Mouse (Mus musculus): ENCODE data around the gene Lurap1l. TPM values are rescaled to one million over a fixed set of nuclear protein-coding genes. Genes with fewer than 3 reads are reported as not detected.

The Lurap1l gene
- polyA plus RNA-seq, 1 experiment from 2014 or later = 4.6 TPM

DNA sequence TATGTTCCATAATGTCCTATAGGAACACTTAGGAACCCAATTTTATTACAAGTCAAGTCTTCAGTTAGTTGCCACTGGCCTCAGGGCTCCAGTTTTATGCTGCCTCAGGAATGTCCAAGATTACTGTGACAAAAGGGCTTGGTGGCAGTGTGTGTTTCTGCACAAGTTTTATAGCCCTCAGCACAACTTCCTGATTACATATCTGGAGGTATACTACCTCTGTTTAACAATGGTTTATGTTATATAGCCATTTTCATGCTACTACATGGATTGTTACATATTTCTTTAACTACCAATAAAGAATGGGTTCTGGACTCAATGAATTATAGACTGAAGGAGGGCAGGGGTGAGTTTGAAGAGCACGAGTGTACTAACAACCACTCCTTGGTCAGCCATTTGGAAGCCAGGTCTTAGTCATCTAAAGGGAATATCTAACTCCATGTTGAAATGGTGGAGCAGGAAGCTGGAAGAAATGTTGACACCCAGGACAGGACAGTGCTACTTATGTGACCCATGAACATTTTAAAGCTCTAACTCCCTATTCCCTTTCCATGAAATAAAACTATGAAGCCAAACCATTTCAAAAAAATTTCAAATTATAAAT, 28.3 kb upstream of the Lurap1l start:
- DNase-seq (ENCODE audit: low spot score, missing footprints) = no peak
- WGBS = 97% methylated on average over 1 of the region's 1 CpGs
- no peaks in the 10 kb centered on the region for H3K36me3 ChIP-seq (ENCODE audit: control insufficient read depth, insufficient read depth, low read length)
- ATAC-seq (ENCODE audit: low FRiP score) = no peak
- no peak overlapping the region for H3K27ac ChIP-seq (ENCODE audit: low read depth, low read length)
- no peaks in the 10 kb centered on the region for H3K27me3 ChIP-seq (ENCODE audit: control insufficient read depth, insufficient read depth, low read length)
- H3K4me2 ChIP-seq = no peak overlapping the region
- no peak overlapping the region for H3K4me3 ChIP-seq (ENCODE audit: low read depth, low read length)
- H3K9me3 ChIP-seq (ENCODE audit: control insufficient read depth, low read length) = no peaks in the 10 kb centered on the region
- no peaks in the 10 kb centered on the region for H3K4me1 ChIP-seq (ENCODE audit: control insufficient read depth, insufficient read depth, low read length)
- no peak overlapping the region for H3K9ac ChIP-seq (ENCODE audit: low read length)

DNA sequence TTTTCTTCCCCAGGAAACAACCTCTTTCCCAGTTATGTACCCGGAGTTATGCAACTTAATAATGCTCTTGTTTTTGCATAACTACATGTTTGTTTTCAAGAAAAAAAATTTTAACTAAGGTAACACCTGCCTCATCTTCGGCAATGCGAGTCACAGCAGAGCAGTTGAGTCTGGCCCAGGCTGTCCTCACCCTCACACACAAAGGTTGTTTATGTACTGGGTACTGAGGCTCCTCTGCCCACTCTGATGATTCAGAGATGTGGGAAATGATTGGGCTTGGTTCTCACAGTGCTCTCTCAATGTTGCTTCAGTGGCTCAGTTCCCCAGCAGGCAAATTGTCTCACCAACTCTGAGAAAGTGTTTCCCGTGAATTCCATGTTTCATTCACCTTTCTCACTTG, 23.8 kb upstream of the Lurap1l start:
- 81% methylated on average over 4 of the region's 4 CpGs for WGBS
- H3K9me3 ChIP-seq (ENCODE audit: control insufficient read depth, low read length) = no peaks in the 10 kb centered on the region
- no peak for DNase-seq (ENCODE audit: low spot score, missing footprints)
- ATAC-seq (ENCODE audit: low FRiP score) = no peak
- no peak overlapping the region for H3K4me3 ChIP-seq (ENCODE audit: low read depth, low read length)
- H3K4me2 ChIP-seq = no peak overlapping the region
- no peaks in the 10 kb centered on the region for H3K36me3 ChIP-seq (ENCODE audit: control insufficient read depth, insufficient read depth, low read length)
- no peaks in the 10 kb centered on the region for H3K27me3 ChIP-seq (ENCODE audit: control insufficient read depth, insufficient read depth, low read length)
- no peak overlapping the region for H3K9ac ChIP-seq (ENCODE audit: low read length)
- no peak overlapping the region for H3K27ac ChIP-seq (ENCODE audit: low read depth, low read length)
- no peaks in the 10 kb centered on the region for H3K4me1 ChIP-seq (ENCODE audit: control insufficient read depth, insufficient read depth, low read length)

DNA sequence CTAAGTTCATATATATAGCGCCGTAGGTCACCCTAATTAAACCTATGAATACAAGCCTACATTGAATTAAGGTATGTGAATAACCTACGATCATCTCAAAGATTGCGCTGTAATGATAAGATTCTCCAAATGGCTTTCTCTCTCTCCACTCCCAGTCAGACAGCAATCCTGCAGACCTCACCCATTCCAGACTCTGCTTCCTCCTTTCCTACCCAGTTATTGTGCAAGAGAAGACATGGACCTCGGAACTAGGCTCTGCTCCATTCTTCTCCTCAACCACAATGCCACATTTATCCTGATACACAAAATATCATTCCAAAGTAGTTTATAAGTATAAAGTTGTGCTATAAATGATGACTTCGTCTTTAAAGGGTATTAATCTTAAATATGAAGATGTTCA, 19.4 kb upstream of the Lurap1l start:
- Histone ChIP-seq H3K9ac (ENCODE audit: low read length) (no peak overlapping the region), H3K27me3 (ENCODE audit: control insufficient read depth, insufficient read depth, low read length) (no peaks in the 10 kb centered on the region), H3K4me1 (ENCODE audit: control insufficient read depth, insufficient read depth, low read length) (no peaks in the 10 kb centered on the region), H3K27ac (ENCODE audit: low read depth, low read length) (no peak overlapping the region), H3K36me3 (ENCODE audit: control insufficient read depth, insufficient read depth, low read length) (no peaks in the 10 kb centered on the region), H3K4me3 (ENCODE audit: low read depth, low read length) (no peak overlapping the region), H3K9me3 (ENCODE audit: control insufficient read depth, low read length) (no peaks in the 10 kb centered on the region), H3K4me2 (no peak overlapping the region)
- ATAC-seq (ENCODE audit: low FRiP score) (no peak), DNase-seq (ENCODE audit: low spot score, missing footprints) (no peak)
- WGBS = 92% methylated on average over 6 of the region's 6 CpGs

DNA sequence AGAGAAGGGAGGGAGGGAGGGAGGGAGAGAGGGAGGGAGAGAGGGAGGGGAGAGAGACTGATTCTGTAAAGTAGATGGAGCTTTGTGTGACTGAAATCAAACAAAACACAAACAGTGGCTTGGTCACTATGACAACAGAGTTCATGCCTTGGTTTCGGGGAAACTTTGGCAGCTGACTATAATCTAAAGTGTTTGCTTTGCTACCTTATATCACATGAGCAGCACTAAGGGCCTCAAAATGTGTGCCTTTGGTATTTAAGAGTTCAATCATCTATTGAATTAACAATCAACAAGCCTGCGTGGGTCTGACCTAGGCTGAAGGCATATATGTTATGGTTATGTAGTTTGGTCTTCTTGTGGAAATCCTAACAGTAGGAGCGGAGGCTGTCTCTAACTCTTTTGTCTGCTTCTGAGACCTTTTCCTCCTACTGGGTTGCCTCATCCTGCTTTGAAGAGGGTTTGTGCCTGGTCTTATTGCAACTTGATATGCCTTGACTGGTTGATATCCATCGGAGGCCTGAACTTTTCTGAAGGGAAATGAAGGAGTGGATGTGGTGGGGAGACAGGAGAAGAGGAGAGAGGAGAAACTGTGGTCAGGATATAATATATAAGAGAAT, 15.1 kb upstream of the Lurap1l start:
- 67% methylated on average over 4 of the region's 4 CpGs for WGBS

DNA sequence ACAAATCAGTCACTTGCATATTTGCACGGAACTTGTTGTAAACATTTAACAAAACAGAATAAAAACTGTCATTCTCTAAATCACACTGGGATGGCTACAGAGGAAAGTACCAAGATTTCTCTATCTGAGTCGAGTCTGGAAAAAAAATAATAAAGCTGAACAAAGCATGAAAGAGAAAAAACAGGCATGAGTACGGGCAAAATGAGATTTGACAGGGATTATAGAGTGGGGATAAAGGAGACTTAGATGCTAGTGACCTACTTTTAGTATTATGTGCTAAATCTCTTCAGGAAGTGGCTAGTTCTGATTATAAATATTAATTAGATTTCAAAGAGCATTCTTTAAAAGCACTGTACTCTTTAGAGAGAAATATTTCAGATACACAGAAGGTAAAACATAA, 3.7 kb upstream of the Lurap1l start:
- no peaks in the 10 kb centered on the region for H3K36me3 ChIP-seq (ENCODE audit: control insufficient read depth, insufficient read depth, low read length)
- DNase-seq (ENCODE audit: low spot score, missing footprints) (no peak), ATAC-seq (ENCODE audit: low FRiP score) (no peak)
- H3K27ac ChIP-seq (ENCODE audit: low read depth, low read length) = no peak overlapping the region
- WGBS = 54% methylated on average over 3 of the region's 3 CpGs
- no peak overlapping the region for H3K4me2 ChIP-seq
- no peaks in the 10 kb centered on the region for H3K9me3 ChIP-seq (ENCODE audit: control insufficient read depth, low read length)
- no peaks in the 10 kb centered on the region for H3K4me1 ChIP-seq (ENCODE audit: control insufficient read depth, insufficient read depth, low read length)
- no peak overlapping the region for H3K9ac ChIP-seq (ENCODE audit: low read length)
- H3K4me3 ChIP-seq (ENCODE audit: low read depth, low read length) = no peak overlapping the region
- H3K27me3 ChIP-seq (ENCODE audit: control insufficient read depth, insufficient read depth, low read length) = no peaks in the 10 kb centered on the region

More for the DNA sequence above, 15.1 kb upstream of the Lurap1l start:
- no peaks in the 10 kb centered on the region for H3K36me3 ChIP-seq (ENCODE audit: control insufficient read depth, insufficient read depth, low read length)
- H3K27ac ChIP-seq (ENCODE audit: low read depth, low read length) = no peak overlapping the region
- no peaks in the 10 kb centered on the region for H3K9me3 ChIP-seq (ENCODE audit: control insufficient read depth, low read length)
- H3K4me1 ChIP-seq (ENCODE audit: control insufficient read depth, insufficient read depth, low read length) = no peaks in the 10 kb centered on the region
- no peaks in the 10 kb centered on the region for H3K27me3 ChIP-seq (ENCODE audit: control insufficient read depth, insufficient read depth, low read length)
- H3K4me3 ChIP-seq (ENCODE audit: low read depth, low read length) = no peak overlapping the region
- H3K4me2 ChIP-seq = no peak overlapping the region
- ATAC-seq (ENCODE audit: low FRiP score) (no peak), DNase-seq (ENCODE audit: low spot score, missing footprints) (peak; percentile 86)
- H3K9ac ChIP-seq (ENCODE audit: low read length) = no peak overlapping the region

GRCm38 (mm10) chr4:80907973-80908372, 2.5 kb upstream of the Lurap1l start:
- H3K4me2 ChIP-seq = no peak overlapping the region
- no peaks in the 10 kb centered on the region for H3K36me3 ChIP-seq (ENCODE audit: control insufficient read depth, insufficient read depth, low read length)
- no peak overlapping the region for H3K4me3 ChIP-seq (ENCODE audit: low read depth, low read length)
- H3K27me3 ChIP-seq (ENCODE audit: control insufficient read depth, insufficient read depth, low read length) = no peaks in the 10 kb centered on the region
- no peak overlapping the region for H3K27ac ChIP-seq (ENCODE audit: low read depth, low read length)
- WGBS = 86% methylated on average over 5 of the region's 5 CpGs
- H3K4me1 ChIP-seq (ENCODE audit: control insufficient read depth, insufficient read depth, low read length) = no peaks in the 10 kb centered on the region; the same call in 1 of the 2 replicates
- DNase-seq (ENCODE audit: low spot score, missing footprints) (no peak), ATAC-seq (ENCODE audit: low FRiP score) (no peak)
- no peak overlapping the region for H3K9ac ChIP-seq (ENCODE audit: low read length)
- H3K9me3 ChIP-seq (ENCODE audit: control insufficient read depth, low read length) = no peaks in the 10 kb centered on the region

DNA sequence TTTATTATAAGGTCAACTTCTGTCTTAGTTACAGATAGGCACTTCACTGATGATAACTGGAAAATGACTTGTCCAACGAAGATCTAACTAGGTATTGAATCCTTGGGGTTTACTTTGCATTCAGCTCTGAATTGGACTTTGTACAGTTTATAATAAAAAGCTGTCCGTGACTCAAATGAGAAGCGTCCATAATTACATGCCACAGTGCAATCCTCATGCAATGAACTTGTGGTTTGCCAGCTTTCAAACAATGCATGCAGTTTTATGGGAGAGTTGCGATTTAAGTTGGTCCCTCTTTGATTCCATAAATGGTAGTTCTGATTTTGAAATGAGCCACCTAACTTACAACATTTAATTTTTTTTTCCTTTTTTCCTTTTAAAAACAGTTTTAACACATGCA, 1.5 kb upstream of the Lurap1l start:
- no peaks in the 10 kb centered on the region for H3K9me3 ChIP-seq (ENCODE audit: control insufficient read depth, low read length)
- 87% methylated on average over 4 of the region's 4 CpGs for WGBS
- DNase-seq (ENCODE audit: low spot score, missing footprints) (no peak), ATAC-seq (ENCODE audit: low FRiP score) (no peak)
- no peak overlapping the region for H3K9ac ChIP-seq (ENCODE audit: low read length)
- H3K4me3 ChIP-seq (ENCODE audit: low read depth, low read length) = no peak overlapping the region
- no peaks in the 10 kb centered on the region; the same call in 1 of the 2 replicates for H3K4me1 ChIP-seq (ENCODE audit: control insufficient read depth, insufficient read depth, low read length)
- H3K27ac ChIP-seq (ENCODE audit: low read depth, low read length) = no peak overlapping the region
- H3K27me3 ChIP-seq (ENCODE audit: control insufficient read depth, insufficient read depth, low read length) = no peaks in the 10 kb centered on the region
- no peaks in the 10 kb centered on the region for H3K36me3 ChIP-seq (ENCODE audit: control insufficient read depth, insufficient read depth, low read length)
- no peak overlapping the region for H3K4me2 ChIP-seq

DNA sequence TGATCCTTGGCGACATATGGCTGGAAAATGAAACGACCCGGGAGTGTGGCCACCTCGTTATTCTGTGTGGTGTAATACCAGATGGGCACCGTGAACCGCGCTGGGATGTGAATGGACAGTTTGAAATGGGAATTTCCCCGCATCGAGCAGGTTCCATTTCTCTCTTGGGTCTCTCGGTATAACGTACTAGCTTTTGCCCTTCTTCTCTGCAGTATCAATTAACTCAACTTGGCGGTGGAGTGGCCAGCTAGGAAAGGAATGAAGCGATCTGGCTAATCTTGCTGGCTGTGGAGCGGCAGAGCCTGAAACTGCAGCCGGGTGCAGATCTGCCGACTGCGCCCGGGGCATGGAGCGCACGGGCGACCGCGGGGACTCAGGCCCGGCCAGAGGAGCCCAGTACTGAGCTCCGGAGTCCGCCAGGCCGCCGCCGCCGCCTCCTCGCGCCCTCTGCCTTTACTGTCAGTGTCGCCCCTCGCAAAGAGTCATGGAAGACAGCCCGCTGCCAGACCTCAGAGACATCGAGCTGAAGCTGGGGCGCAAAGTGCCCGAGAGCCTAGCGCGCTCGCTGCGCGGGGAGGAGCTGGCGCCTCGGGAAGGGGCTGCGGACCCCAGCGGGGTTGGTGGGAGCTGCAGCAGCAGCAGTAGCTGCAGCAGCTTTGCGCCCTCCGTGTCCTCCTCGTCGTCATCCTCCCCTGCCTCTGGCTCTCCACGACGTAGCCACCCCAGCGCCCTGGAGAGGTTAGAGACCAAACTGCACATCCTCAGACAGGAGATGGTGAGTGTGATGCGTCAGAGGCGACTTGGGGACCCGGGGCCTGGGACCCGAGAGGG, 640 bp downstream of the Lurap1l start:
- peak overlapping the region; percentile 55 for H3K27ac ChIP-seq (ENCODE audit: low read depth, low read length)
- under 1% methylated on average over 57 of the region's 58 CpGs for WGBS
- peak overlapping the region; percentile 76 for H3K9ac ChIP-seq (ENCODE audit: low read length)
- no peaks in the 10 kb centered on the region for H3K27me3 ChIP-seq (ENCODE audit: control insufficient read depth, insufficient read depth, low read length)
- H3K9me3 ChIP-seq (ENCODE audit: control insufficient read depth, low read length) = no peaks in the 10 kb centered on the region
- DNase-seq (ENCODE audit: low spot score, missing footprints) (peak; percentile 97), ATAC-seq (ENCODE audit: low FRiP score) (peak; percentile 88)
- H3K36me3 ChIP-seq (ENCODE audit: control insufficient read depth, insufficient read depth, low read length) = no peaks in the 10 kb centered on the region
- H3K4me2 ChIP-seq = peak overlapping the region; percentile 49
- no peaks in the 10 kb centered on the region; the same call in 1 of the 2 replicates for H3K4me1 ChIP-seq (ENCODE audit: control insufficient read depth, insufficient read depth, low read length)
- H3K4me3 ChIP-seq (ENCODE audit: low read depth, low read length) = peak overlapping the region; percentile 57

Measured in midbrain, embryonic 11.5 days (tissue).